Mouse (Mus musculus) mouse embryonic stem cell (cell line): ENCODE measurements around the gene Hand1.

Experiments used
- in situ Hi-C, 2 experiments: fragments of 300-500 bp; cut with MboI; formaldehyde crosslinking; loops; 1 replicate in 1 of 2; 3 replicates in 1 of 2; pipeline ENCODE4 v1.14.3; 2019 to 2020; ENCODE audit warnings: low sequenced_read_pairs in 2 of 2, low pct_unique_long_range_greater_than_20kb in 1 of 2, mixed read lengths in 1 of 2; ENCODE audit not compliant: unreplicated experiment in 1 of 2

The Hand1 gene

GRCm38 (mm10) chr11:57812212-57812611, 20.4 kb downstream of the Hand1 start:
- in situ Hi-C loops = no loop called here

GRCm38 (mm10) chr11:57811006-57811405, 21.6 kb downstream of the Hand1 start:
- in situ Hi-C loops = no loop called here

DNA sequence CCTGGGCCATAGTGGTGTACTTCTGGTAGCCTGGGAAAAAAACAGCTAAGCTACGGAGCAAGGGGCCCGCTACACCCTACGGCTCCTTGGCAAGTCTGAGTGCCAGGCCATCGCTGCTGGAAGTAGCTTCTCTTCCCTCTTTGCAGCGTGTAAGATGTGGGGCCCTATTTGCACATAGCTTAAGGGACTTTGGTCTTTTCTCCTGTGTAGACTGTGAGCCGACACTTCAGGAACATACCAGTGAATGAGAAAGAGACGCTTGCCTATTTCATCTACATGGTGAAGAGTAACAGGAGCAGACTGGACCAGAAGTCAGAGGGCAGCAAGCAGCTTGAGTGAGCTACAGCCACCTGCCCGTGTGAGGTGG, 22.9 kb downstream of the Hand1 start:
- in situ Hi-C loops = no loop called here

GRCm38 (mm10) chr11:57809017-57809731, 23.4 kb downstream of the Hand1 start:
- in situ Hi-C loops = no loop called here

DNA sequence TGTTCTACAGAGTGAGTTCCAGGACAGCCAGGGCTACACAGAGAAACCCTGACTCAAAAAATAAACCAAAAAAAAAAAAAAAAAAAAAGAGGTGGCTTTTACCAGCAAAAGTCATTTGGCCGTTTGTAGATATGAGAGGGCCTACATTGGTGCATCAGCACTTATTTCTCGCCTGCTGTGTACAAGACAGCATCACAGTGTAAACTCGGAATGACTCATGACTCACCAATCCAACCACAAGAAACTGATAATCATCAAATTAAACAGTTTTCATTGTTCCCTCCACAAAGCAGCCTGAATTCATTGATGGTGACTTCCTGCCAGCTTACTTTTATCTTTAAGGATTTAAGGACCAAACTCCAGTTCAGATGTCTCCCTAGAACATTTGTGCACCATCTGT, 27.6 kb downstream of the Hand1 start:
- in situ Hi-C loops = no loop called here

DNA sequence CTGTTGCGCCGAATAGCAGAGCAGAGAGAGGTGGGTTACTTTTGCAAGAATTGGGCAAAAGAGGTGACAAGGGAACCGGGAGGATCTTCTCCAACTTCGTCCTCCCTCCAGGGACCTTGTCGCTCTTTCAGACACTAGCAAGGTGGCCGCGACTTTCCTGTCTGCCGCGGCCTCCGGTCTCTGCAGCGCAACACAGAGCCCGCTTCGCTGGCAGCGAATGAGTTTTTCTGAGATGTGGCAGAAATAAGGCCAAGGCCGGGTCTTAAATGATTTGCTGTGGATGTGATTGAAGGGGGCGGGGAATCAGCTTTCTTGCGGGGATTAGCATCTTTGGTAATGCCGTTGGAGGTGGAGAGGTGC, 30.1 kb downstream of the Hand1 start:
- in situ Hi-C loops = no loop called here

DNA sequence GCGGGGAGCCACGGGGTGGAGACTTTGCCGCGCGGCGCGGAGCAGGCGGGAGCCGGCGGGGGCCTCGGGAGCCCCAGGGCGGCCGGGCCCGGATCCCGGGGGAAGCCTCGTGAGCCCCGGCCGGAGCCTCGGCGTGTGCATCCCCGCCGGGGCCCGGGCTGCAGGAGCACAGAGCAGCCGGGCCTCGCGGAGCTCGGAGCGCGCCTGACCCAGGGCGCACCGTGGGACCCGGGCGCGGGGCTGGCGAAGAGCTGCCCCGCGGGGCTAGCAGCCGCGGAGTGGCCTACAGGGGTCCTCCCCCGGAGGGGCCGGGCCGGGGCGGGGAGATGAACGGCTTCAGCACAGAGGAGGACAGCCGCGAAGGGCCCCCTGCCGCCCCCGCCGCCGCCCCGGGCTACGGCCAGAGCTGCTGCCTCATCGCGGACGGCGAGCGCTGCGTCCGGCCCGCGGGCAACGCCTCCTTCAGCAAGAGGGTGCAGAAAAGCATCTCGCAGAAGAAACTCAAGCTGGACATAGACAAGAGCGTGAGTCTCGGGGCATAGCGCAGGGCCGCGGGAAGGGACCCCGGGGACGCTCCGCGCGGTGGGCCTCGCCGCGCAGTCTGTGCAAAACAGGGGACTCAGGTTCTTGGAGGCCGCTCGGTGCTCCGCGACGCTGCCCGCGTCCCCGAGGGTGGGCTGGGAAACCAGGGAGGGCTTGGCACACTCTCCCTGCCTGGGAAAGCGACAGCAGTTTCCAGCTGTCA, 30.7 kb downstream of the Hand1 start:
- in situ Hi-C loops = no loop called here

DNA sequence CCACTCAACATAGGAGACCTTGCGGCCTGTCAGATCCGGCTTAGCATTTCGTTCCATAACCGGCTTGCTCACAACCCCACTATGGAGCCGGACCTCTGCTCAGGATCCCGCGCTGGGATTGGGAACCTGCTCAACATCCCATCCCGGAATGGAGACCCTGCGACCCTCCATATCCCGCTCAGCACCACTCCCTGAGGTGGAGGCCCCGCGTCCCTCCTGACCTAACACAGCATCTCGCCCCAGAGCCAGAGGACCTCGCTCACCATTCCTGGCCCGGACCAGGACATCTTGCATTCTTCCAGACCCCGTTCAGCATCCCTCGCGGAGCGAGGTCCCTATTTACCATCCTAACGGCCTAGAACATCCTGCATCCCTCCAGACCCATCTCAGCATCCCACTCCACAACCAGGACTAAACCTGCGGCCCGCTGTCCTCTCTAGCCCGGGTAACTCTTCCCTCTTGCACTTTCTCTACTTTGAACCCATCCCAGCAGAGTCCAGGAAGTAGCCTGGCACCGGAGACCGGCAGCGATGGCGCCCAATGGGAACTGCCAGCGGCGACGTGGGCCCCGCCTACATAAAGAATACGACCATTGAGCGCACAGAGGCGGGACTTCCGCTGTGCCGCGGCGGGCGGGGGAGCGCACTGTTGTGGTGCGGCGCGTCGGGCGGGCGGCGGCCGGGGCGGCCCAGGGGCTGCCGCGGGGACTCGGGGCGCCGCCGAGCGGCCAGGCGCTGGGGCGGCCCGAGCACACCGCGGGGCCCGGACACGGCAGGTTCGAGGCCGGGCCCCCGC, 31.4 kb downstream of the Hand1 start, which contains the start of gene Sap30l:
Sap30l (plus strand) TSS at position 667 of the 795 bp plus-strand sequence.
- in situ Hi-C loops = no loop called here

DNA sequence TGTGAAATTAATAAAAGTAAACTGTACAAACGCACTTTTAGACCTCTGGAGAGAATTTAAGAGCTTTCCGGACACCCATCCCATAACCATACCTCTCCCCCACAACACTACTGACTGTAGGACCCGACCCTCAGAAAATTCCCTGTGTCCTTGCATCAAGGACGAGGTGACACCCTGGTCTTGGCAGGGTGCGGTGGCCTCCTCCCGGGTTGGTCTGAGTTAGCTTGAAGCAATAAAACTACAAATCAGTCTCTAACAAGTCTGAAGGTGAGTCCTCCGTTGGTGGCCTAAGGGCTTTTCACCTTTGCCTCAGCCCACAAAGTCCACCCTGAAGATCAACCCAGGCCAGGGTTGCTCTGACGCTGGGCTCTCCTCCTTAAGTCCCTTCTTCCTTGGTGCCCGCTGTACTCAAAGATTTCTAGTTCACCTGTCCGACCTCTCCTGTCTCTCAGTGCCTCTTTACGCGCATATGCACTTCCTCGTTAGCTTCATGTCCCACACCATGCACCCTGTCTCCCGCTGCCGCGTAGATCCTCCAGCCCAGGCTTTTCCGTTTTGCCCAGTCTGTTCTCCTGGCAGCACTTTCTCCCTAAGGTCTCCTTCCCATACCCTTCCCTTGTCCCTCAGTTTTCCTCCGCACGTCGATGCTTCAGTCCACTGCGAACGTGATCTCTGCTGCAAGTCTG, 32.2 kb downstream of the Hand1 start:
- in situ Hi-C loops = no loop called here

- in situ Hi-C loops = no loop called here
Measured at GRCm38 (mm10) chr11:57799456-57799855, 33.2 kb downstream of the Hand1 start.

DNA sequence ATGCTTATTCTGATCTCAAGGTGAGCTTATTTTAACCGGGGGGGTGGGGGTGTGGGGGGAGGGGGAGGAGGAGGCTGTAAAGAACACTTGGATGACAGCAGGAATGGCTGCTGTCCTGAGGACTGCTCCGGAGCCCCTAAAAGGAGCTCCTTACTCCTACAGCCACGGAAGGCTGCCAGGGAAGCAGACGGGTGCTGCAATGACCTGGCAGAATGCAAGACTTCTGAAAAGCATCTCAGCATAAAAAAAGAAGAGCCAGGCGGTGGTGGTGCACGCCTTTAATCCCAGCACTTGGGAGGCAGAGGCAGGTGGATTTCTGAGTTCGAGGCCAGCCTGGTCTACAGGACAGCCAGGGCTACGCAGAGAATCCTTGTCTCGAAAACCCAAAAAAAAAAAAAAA, 34.8 kb downstream of the Hand1 start:
- in situ Hi-C loops = no loop called here

DNA sequence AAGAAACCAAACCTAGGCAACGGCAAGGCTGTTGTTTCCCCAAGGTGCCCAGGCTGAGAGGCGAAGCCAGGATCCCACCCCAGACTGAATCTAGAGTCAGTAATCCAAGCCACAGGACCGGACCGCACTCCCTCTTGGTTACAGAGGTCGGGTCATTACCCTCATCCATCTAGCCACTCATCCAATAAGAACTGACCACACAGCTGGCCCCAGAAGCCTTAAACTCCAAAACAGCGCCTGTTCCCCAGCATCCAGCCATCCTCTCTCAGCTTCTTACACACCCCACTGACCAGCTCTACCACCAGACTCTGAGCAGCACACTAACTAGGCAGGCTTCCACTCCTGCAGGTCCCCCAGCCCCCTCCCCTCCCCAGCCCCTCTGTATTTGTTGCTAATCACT, 37.5 kb downstream of the Hand1 start:
- in situ Hi-C loops = no loop called here

DNA sequence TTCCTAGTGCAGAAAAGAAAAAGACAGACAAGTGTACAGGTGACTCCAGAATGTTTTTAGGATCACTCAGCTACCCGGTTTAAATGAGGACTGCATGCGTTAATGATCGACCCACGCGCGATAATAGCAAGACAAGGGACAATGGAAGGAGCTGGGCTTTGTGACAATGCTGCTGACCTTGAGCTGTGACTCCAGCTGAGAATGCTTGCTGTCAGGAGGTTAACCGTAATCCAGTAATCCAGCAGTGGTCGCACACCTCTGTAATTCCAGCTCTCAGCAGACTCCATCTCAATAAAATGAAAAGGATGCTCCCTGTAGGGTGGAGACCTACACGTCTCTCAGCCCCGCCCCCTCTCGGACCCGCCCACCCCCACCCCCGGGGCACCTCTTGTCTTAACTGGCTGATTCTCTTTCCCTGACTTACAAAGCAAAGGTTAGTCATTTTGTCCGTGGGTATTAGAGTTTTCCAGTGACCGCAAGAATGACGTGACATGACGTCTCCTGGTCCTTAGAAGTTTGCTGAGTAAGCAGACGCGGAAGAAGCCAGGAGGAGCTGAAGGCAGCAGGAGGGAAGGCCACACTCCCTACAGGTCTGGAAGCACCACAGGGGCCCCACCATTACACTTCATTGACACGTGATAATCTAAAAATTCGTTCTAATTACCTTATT, 41.6 kb downstream of the Hand1 start:
- in situ Hi-C loops = no loop called here

DNA sequence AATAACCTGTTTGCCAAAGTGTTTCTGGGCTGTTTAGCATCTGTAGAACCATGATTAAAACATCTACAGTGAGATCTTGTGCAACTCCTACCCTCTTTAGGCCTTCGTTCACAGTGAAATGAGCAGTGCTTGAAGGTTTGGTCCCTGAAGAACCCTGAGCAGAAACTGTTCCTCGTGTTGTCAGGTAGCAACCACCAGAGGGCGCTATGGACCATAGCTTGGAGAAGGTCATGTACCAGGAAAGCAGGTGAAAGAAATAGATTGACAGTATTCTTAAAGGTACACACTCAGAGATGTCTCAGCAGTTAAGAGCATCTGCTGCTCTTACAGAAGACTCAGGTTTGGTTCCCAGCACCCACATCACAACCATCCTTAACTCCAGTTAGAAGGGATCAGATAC, 44.7 kb downstream of the Hand1 start:
- in situ Hi-C loops = no loop called here

- in situ Hi-C loops = no loop called here
Measured at GRCm38 (mm10) chr11:57786616-57787418, 45.8 kb downstream of the Hand1 start.

GRCm38 (mm10) chr11:57779824-57780223, 52.8 kb downstream of the Hand1 start:
- in situ Hi-C loops = no loop called here
